Mouse (Mus musculus): Measurements from ENCODE around the gene Mgmt.

DNA sequence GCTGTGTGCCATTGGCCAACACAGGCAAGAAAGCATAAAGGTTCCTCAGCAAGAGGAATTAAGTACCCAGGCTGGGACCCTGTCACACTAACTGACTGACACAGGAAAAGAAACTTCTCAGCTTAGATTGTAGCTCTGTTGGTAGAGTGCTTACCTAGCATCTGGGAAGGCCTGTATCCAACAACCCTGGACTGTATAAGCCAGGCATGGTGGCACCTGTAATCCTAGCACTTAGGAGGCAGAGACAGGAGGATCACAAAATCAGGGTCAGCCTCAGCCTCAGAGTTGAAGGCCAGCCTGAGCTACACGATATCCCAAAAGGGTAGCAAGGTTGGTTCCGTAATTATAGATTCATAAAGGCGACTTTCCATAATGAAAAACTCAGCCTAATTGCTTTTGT lies 140.6 kb downstream of the Mgmt start:
- no peak for TF ChIP-seq POLR2A (IDR thresholded peaks at IDR 0.05; ENCODE audit: borderline replicate concordance, low read depth, low read length)
- no peak for TF ChIP-seq CTCF (IDR thresholded peaks at IDR 0.05; ENCODE audit: low read depth, low read length)

All from bone marrow macrophage, adult 2 months (primary cell).